Mouse (Mus musculus) adrenal gland, adult (tissue): ENCODE measurements around the gene Sesn2.
A peak's percentile ranks its signal among the peaks of the same experiment; 100 is the strongest.

Source experiments
- DNase-seq, 2 experiments: peaks; one replicate each; pipeline ENCODE4 v3.0.0; 2022 to 2023; ENCODE audit warnings: low spot score in 1 of 2; ENCODE audit not compliant: inconsistent age in 2 of 2

The Sesn2 gene

DNA sequence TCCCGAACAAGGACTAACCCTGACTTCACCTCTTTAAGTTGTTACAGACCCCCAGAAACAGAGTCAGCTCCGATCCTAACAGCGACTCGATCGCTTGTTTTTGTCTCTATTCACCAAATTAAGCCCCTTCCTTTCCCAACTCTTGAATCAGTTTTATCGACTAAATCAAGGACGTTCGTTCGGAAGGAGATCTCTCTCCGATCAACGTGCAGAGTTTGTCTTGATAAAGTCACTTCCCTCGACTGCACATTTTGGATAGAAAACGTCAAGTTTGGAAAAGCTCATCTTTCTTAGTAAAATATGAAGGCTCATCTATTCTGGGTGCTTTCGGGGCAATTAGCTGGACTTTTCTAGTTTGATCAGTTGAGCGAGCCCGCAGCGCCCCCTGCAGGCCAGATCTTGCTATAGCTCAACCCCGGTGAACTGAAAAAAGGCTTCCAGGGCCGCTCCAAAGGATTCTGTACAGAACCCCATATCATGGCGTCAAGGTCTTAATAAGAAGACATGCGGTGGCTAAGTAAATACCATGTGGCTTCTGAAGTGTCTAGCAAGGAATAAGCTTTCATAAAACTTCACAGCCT is 4.3 kb upstream of the Sesn2 start:
- peak; percentile 87 to 96 for DNase-seq

GRCm38 (mm10) chr4:132513395-132514273 is 3.3 kb upstream of the Sesn2 start:
- peak; percentile 46 to 73 for DNase-seq

GRCm38 (mm10) chr4:132512080-132512479 is 1.8 kb upstream of the Sesn2 start:
- peak in 1 of 2 experiments; percentile 22 for DNase-seq

DNA sequence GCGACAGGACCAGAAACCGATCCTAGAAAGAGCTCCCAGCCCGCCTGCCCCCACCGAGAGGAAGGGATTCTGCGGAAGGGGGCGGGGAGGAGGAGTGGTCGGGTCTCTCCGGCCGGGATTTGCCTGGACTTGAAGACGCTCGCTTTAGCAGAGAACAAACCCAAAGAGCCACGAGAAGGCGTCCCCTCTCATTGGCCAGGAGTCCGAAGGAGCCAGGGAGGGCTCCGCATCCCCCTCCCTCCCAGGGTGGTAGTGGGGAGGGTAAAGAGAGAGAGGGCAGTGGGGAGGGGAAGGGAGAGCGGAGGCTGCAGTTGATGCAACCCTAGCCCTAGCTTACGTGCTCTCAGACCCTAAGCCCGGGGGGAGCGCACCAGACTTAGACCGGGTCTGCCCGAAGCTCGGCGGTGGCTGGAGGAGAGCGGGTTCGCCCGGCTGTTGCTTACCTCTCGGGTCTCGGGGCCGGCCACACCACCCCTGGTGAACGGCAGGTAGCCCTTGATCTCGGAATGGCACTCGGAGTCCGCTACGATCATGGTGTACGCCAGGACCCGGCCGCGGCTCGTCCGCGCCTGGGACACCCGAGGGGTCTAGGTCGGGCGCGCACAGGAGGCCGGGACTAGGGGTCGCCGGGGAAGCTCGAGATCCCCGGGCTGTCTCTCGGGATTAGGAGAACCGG is 542 bp downstream of the Sesn2 start:
- DNase-seq, result peak; percentile 86 to 93

GRCm38 (mm10) chr4:132507210-132507609 is 3.1 kb downstream of the Sesn2 start:
- peak in 1 of 2 experiments; percentile 32 for DNase-seq

GRCm38 (mm10) chr4:132506250-132506649 is 4.1 kb downstream of the Sesn2 start:
- DNase-seq, result no peak

DNA sequence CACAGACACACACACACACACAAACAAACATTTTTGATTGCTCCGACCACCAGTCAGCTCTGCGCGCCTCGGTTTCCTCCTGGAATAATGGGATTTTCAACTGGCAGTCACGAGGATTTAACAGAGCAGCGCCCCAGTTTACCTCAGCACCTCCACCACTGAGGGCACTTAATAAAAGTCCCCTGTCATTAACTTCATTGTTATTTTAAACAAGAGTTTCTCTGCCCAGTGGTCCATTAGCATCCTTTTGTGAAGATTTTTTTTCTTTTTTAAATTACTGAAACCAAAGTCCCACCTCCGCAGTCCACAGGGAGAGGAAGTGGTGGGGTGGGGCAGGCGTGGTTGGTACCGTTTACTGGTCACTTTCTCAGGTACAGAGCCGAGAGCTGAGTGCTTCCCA is 4.5 kb downstream of the Sesn2 start:
- no peak for DNase-seq

DNA sequence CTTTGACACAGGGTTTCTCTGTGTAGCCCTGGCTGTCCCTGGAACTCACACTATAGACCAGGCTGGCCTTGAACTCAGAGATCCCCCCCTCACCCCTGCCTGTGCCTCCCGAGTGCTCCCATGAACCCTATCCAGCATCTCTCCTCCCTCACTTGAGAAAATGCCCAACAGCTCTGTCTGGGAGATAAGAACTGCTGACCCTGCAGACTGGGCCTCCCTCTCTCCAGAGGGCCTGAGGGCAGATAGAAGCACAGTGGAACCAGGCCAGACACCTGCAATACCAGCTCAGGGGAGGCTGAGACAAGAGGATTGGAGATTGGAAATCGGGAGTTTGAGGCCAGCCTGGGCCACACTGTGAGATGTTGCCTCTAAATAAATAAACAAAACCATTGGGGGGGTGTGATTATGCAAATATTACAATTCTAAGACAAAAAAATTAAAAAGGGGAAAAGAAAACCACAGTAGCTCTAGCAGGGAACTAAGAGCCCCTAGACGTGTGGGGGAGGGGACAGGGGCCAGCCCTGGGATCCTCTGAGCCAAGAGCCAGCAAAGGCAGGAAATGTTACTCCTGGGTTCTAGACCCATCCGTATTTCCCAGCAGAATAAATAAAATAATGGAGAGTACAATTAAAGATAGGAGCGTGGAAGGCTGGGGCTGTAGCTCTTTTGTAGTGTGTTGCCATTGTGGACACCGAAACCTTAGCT is 5.1 kb downstream of the Sesn2 start:
- no peak for DNase-seq

DNA sequence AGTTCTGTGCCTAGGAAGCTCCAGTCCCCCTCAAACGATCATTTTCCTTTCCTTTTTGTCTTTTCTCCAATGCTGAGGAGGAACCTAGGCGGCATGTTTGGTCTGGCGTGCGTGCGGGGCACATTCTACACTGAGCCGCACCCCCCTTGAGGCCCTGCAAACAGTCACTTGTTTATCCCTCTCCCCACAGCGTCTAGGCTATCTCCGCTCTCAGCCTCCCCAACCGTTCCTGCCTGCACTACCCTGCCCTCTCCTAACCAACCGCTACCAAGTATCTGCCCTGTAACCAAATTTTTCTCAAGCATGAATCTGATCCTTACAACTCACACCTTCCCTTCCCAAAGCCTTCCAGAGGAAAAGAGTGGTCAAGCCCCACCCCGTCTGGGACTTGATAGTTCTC is 7.0 kb downstream of the Sesn2 start:
- DNase-seq, result peak in 1 of 2 experiments; percentile 36

GRCm38 (mm10) chr4:132501639-132502038 is 8.7 kb downstream of the Sesn2 start:
- DNase-seq, result no peak

DNA sequence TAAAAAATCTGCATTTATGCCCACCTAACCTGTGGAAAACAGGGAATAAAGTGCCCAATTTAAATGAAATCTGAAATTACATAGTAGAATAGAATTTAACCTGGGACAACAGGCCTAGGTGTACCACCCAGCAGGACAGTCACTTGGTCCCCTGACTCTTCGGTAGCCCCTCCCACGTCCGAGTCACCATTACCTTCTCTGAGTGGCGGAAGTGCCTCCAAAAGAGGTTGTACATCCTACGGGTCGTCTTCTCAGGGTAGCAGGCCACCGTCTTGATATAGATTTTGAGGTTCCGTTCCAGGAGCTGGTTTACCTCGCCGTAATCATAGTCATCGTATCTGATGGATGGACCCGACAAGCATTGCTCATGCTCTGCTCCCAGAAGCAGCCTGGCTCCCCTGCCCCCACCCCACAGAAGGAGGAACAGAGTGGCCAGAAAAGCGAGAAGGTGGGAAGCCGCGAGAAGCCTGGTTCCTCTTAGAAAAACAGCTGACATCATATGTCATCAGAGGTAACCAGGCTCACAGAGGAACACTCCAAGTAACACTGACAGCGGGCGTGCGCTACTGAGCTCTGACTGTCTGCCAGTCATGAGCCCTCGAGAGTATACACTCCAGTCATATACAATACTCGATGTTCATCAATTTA is 15.9 kb downstream of the Sesn2 start:
- DNase-seq, result peak in 1 of 2 experiments; percentile 31

DNA sequence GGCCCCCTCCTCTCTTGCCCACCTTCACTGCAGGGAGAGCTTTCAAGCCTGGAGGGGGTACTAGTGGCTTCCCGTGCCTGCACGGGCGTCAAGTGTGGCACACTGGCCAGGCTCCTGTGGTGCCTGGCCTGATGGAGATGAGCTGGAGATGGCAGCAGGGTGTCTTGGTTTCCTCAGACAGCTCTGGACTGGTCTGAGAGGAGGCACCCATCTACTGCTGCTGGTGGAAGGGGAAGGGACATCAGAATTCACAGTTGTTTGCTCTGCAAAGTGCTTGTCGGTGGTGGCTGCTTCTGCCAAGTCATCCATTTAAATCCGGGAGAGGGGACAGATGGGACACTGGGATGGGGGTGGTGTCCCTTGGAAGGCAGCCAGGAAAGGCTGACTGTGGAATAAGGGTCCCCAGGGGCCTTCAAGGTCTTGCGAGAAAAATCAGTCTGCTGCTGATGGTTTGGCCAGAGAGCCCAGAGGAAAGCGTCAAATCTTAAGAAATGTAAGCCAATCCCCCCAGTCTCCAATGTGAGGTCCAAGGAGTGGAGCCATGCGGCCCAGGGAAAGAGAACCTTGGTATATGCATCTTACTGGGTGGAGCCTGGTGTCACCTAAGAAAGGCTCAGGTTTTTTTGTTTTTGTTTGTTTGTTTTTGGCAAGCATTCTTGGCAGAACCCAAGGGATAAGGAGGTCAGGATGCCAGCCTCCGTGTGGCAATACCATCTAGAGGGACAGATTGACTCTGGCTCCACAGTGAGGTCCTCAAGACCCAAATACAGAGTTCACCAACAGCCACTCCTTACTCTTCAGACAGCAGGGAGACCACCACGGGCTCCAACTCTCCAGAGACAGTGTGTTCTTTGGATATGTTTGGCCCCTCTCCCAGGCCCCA is 17.9 kb downstream of the Sesn2 start:
- DNase-seq, result peak in 1 of 2 experiments; percentile 56

DNA sequence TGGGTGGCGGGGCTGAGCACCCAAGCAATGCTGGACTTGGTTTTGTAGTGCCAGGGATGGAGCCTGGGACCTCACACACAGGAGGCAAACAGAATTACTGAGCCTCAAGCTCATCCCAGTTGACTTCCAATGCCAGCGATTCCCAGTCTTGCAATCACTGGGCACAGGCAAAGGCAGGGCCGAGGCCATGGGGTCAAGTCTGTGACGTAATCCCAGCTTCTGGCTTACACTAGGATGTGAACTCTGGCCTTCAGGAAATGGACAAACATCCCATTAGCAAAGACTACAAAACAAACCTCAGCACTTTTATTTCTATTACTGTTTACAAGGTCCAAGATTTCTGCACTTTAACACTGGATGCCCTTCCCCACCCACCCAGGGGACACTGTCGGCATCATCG is 18.6 kb downstream of the Sesn2 start:
- DNase-seq, result peak; percentile 46 to 87

GRCm38 (mm10) chr4:132491057-132491456 is 19.2 kb downstream of the Sesn2 start:
- DNase-seq, result no peak

DNA sequence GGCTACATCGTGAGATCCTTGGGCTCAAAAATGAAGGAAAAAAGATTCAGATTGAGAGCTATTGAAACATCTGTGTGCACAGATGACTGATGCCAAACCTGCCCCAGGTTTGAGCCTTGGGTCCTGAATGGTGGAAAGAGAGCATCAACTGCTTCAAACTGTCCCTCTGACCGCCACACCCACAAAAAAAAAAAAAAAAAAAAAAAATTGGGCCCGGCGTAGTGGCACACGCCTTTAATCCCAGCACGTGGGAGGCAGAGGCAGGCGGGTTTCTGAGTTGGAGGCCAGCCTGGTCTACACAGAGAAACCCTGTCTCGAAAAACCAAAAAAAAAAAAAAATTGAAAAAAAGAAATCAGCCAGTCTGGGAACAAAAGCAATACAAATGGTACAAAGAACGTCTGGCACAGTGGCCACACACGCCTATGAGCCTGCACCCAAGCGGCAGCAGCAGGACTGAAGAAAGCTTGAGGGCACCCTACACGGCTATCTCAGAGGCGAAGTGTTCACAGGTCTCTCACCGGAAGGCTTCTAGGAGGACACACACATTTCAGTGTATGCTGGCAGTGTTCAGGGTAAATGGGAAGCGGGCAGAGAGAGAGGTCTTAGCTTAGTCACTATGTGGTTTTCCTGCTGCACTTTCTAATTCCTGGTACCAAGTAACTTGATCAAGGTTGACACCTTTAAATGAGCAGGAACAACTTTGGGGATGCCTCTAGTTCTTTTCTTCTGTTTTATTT is 19.9 kb downstream of the Sesn2 start:
- no peak for DNase-seq

GRCm38 (mm10) chr4:132488976-132489375 is 21.3 kb downstream of the Sesn2 start:
- no peak for DNase-seq

DNA sequence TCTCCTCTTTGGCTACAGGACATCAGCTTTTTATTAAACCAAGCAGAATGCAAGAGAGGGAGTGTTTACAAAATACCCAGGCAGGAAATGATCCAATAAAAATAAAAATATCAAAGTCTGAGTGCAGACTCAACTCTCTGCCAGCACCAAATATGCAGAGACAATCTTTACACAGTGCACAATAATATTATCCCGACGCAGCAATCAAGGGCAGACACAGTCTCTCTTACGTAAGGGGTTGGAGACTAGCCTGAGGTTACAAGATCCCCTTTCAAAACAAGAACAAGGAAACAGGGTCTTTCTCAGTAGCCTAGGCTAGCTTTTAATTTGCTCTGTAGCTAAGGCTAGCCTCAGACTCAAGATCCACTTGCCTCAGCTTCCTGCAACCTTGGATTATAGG is 21.8 kb downstream of the Sesn2 start:
- DNase-seq, result peak in 1 of 2 experiments; percentile 59

DNA sequence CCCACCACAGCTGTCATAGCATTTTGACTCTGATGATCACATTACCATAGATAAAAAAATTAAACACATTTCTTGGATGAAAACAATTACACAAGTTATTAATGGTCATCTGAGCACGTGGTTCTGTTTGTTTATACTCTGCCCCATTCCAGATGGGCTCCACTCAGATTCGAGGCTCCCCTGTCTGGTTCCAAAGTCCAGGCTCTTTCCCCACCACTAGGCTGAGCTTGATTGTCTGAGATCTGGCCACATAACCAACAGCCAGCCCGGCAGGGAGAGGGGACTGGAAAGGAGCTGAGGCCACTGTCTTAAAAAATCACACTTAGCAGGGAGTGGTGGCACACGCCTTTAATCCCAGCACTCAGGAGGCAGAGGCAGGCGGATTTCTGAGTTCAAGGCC is 25.5 kb downstream of the Sesn2 start:
- no peak for DNase-seq

- no peak for DNase-seq
Observed at GRCm38 (mm10) chr4:132484231-132484630, 26.1 kb downstream of the Sesn2 start.
